Mouse (Mus musculus) midbrain, postnatal 0 days (tissue): ENCODE data around the gene Dda1. TPM values are rescaled to one million over a fixed set of nuclear protein-coding genes. Genes with fewer than 3 reads are reported as not detected.
"Not testable (repeated sequence)": the region's sequence is repeated elsewhere in the genome, so short reads cannot be mapped to it uniquely, and the experiment has no call there.

Experiments
- ATAC-seq: fragments of 200-750 bp; cut with Nextera tagmentation; 2 replicates; pipeline ENCODE4 v1.8.0; 2017; ENCODE audit warnings: moderate number of reproducible peaks, mild to moderate bottlenecking, moderate TSS enrichment, moderate library complexity; ENCODE audit not compliant: low FRiP score
- DNase-seq: peaks from one replicate; pipeline ENCODE4 v3.0.0-alpha.2; 2015; ENCODE audit warnings: low spot score
- H3K27ac ChIP-seq: fragments of 300-500 bp; sonication (generic); 2 replicates; pipeline ENCODE4 v1.5.1; 2014; ENCODE audit warnings: low read depth, mild to moderate bottlenecking, low read length, mixed read lengths
- H3K27me3 ChIP-seq: fragments of 300-500 bp; sonication (generic); 2 replicates; pipeline ENCODE4 v1.6.1; 2014; ENCODE audit warnings: low read length, control low read depth, mixed read lengths; ENCODE audit not compliant: insufficient read depth
- H3K36me3 ChIP-seq: fragments of 300-500 bp; sonication (generic); 2 replicates; pipeline ENCODE4 v1.6.1; 2014; ENCODE audit warnings: low read length, control low read depth, mixed read lengths; ENCODE audit not compliant: insufficient read depth
- H3K4me1 ChIP-seq: fragments of 300-500 bp; sonication (generic); 2 replicates; pipeline ENCODE4 v1.6.1; 2014; ENCODE audit warnings: mild to moderate bottlenecking, control low read depth, antibody characterized with exemption, low read length, mixed read lengths; ENCODE audit not compliant: insufficient read depth
- H3K4me2 ChIP-seq: fragments of 300-500 bp; sonication (generic); 2 replicates; pipeline ENCODE4 v1.6.1; 2014; ENCODE audit warnings: low read depth, mild to moderate bottlenecking, low read length, mixed read lengths; ENCODE audit not compliant: poor library complexity, severe bottlenecking
- H3K4me3 ChIP-seq: fragments of 300-500 bp; sonication (generic); 2 replicates; pipeline ENCODE4 v1.5.1; 2014; ENCODE audit warnings: low read depth, mild to moderate bottlenecking, low read length, moderate library complexity
- H3K9ac ChIP-seq: fragments of 300-500 bp; sonication (generic); replicated peaks from 2 replicates; pipeline ENCODE4 v1.6.1; 2014; ENCODE audit warnings: mild to moderate bottlenecking, low read length, moderate library complexity, mixed read lengths; ENCODE audit not compliant: poor library complexity, severe bottlenecking
- H3K9me3 ChIP-seq: fragments of 300-500 bp; sonication (generic); 2 replicates; pipeline ENCODE4 v1.6.1; 2016; ENCODE audit warnings: low read length, control low read depth
- CTCF ChIP-seq: IDR thresholded peaks from 2 replicates; pipeline ENCODE4 v1.5.1; 2016; ENCODE audit warnings: antibody characterized with exemption, mild to moderate bottlenecking
- WGBS: fragments of 180-500 bp; shearing (Covaris S2); extraction: QIAGEN DNeasy Blood & Tissue Kit; methylation state at CpG from one replicate; pipeline ENCODE4 v1.1.7; 2014; 5-methylcytosine and 5-hydroxymethylcytosine counted together
- polyA plus RNA-seq: library from polyadenylated mRNA; unstranded; fragments of >200 nt; fragmentation: Nextera tagmentation; extraction: Ambion mirVana; gene quantifications from 2 replicates; pipeline ENCODE4 v1.2.1, GENCODE M21; 2015
- total RNA-seq: library from RNA; depleted of rRNA; stranded (reverse); fragments of >200 nt; gene quantifications from 2 replicates; pipeline ENCODE4 v1.2.3, GENCODE M21; 2014; rRNA removed

Gene Dda1
- 187 and 211 TPM in 2 replicates for total RNA-seq
- 267 and 269 TPM in 2 replicates for polyA plus RNA-seq

DNA sequence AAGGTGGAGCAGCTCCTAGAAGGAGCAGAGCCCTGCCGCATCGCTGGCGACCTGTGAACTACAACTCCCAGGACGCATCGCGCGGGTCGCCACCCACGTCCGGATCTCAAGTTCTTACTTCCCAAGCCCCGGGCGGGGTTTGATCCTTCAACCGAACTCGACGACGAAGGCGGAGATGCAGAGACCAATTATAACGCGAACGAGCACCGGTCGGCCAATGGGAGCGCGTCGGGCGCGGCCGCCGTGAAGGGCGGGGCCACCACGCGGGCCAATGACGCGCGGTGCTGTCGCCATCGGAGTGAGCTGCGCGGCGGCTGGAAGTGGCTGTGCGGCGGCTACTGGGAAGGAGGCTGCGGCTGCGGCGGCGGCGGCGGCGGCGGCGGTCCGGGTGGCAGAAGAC lies at the start of gene Dda1:
Dda1 (plus strand) TSS at position 284 of the 400 bp plus-strand sequence.
- whole genome bisulfite sequencing: 2% methylated on average over 36 of the region's 52 CpGs
- TF ChIP-seq CTCF: no peak; the same call in 1 of the 2 replicates
- Histone ChIP-seq H3K36me3 (peaks cover 25% of the 10 kb centered on the region), H3K4me1 (no peaks in the 10 kb centered on the region; the same call in 1 of the 2 replicates), H3K9ac (peak within 1 kb of the TSS; percentile 70), H3K4me3 (peak within 1 kb of the TSS; percentile 65), H3K27ac (peak within 1 kb of the TSS; percentile 82), H3K4me2 (peak within 1 kb of the TSS; percentile 55), H3K27me3 (no peaks in the 10 kb centered on the region), H3K9me3 (no peaks in the 10 kb centered on the region)
- ATAC-seq (peak; percentile 91), DNase-seq (peak; percentile 100)

DNA sequence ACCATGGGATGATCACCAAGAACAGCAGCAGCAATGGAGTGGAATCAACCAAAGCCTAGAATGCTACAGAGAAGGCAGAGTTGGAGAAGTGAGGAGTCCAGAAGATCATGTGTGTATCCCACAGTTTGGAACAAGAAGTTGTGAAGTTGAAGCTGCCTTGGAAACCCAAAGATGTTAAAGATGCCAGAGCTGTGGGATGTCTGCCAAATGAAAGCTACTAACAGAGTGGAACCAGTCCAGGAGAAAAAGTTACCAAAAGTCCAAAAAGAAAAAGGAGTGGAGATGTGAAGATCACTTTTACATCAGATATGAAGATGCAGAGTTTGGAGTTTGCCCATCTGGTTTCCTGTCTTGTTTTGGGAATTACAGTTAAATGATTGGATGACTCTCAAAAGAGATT lies 46.9 kb upstream of the Dda1 start:
- Histone ChIP-seq H3K9ac (no peak overlapping the region), H3K9me3 (no peaks in the 10 kb centered on the region), H3K4me3 (no peak overlapping the region), H3K27me3 (no peaks in the 10 kb centered on the region), H3K4me2 (no peak overlapping the region), H3K27ac (no peak overlapping the region), H3K4me1 (no peaks in the 10 kb centered on the region), H3K36me3 (no peaks in the 10 kb centered on the region)
- ATAC-seq (no peak), DNase-seq (no peak)
- TF ChIP-seq CTCF: no peak

DNA sequence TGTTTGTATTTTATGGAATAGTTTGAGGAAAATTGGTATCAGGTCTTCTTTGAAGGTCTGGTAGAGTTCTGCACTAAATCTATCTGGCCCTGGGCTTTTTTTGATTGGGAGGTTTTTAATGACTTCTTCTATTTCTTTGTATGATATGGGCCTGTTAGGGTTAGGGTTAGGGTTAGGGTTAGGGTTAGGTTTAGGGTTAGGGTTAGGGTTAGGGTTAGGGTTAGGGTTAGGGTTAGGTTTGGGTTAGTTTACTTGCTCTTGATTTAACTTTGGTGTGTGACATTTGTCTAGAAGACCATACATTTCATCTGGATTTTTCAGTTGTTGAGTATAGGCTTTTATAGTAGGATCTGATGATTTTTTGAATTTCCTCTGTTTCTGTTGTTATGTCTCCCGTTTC lies 36.1 kb upstream of the Dda1 start:
- H3K9me3 ChIP-seq, H3K4me2 ChIP-seq, H3K27ac ChIP-seq, ATAC-seq, H3K4me1 ChIP-seq, H3K9ac ChIP-seq, H3K4me3 ChIP-seq, H3K27me3 ChIP-seq, DNase-seq, H3K36me3 ChIP-seq: not testable (repeated sequence)
- whole genome bisulfite sequencing: 90% methylated on average over 1 of the region's 1 CpGs

DNA sequence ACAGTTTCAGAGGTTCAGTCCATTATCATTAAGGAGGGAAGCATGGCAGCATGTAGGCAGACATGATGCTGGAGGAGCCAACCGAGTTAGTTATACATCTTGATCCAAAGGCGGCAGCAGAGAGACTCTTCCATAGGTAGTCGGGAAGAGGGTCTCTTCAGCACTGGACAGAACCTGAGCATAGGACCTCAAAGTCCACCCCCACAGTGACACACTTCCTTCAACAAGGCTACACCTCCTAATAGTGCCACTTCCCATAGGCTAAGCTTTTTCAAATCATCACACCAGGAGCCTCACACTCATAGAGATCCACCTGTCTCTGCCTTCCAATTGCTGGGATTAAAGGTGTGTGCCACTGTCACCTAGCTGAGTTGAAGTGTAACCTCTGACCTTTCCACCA lies 32.0 kb upstream of the Dda1 start:
- no peak overlapping the region for H3K27ac ChIP-seq
- TF ChIP-seq CTCF: no peak
- ATAC-seq (no peak), DNase-seq (no peak)
- no peaks in the 10 kb centered on the region for H3K9me3 ChIP-seq
- no peak overlapping the region for H3K4me2 ChIP-seq
- H3K36me3 ChIP-seq: no peaks in the 10 kb centered on the region
- 54% methylated on average over 3 of the region's 3 CpGs for whole genome bisulfite sequencing
- H3K27me3 ChIP-seq: no peaks in the 10 kb centered on the region
- no peak overlapping the region for H3K9ac ChIP-seq
- H3K4me3 ChIP-seq: no peak overlapping the region
- no peaks in the 10 kb centered on the region for H3K4me1 ChIP-seq

DNA sequence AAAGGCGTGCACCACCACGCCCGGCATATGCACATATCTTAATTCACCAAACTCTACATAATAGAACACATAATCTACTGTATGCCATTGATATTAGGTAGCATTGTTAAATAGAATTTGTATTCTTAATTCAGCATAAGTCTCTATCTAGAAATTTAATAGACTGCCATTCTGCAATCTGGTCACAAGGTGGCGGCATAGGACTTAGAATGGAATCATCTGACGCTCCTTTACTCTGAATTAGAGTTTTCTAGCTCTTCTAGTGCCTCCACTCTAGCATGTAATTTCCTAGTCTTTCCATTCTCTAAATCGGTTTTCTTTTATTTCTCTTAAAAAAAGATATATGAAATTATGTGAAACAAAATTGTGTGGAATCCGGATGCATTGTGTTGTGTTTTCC lies 27.6 kb upstream of the Dda1 start:
- Histone ChIP-seq H3K27ac (no peak overlapping the region), H3K36me3 (no peaks in the 10 kb centered on the region), H3K9ac (no peak overlapping the region), H3K4me1 (no peaks in the 10 kb centered on the region), H3K4me3 (no peak overlapping the region), H3K27me3 (no peaks in the 10 kb centered on the region), H3K9me3 (no peaks in the 10 kb centered on the region), H3K4me2 (no peak overlapping the region)
- peak; percentile 84 for DNase-seq
- under 1% methylated on average over 7 of the region's 7 CpGs for WGBS
- peak; percentile 89 for TF ChIP-seq CTCF
- ATAC-seq: 0 out of 2 replicates have a peak, but pooled peaks have one; percentile 23

DNA sequence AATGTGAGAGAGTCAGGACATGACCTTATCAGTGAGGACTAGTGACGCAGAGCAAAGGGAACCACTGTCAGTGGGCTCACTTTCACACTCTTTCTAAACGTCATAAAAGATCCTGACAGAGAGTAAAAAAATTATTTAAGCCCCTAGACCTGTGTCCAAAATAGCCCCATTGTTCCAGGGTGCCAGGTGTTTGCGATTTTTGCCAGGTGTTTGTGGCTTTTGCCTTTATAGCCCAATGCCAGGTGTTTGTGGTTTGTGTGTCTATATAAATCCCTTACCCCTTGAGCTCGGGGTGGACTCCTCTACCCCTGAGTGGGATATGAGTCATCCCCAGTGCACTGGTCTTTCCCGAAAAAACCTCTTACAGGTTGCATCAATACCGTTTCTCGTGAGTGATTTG lies 23.9 kb upstream of the Dda1 start:
- no peak for TF ChIP-seq CTCF
- no peak overlapping the region for H3K4me2 ChIP-seq
- H3K9ac ChIP-seq: no peak overlapping the region
- DNase-seq (no peak), ATAC-seq (no peak)
- H3K27ac ChIP-seq: no peak overlapping the region
- H3K9me3 ChIP-seq: no peaks in the 10 kb centered on the region
- WGBS: 85% methylated on average over 7 of the region's 7 CpGs
- H3K4me3 ChIP-seq: no peak overlapping the region
- H3K4me1 ChIP-seq: no peaks in the 10 kb centered on the region
- H3K27me3 ChIP-seq: no peaks in the 10 kb centered on the region
- H3K36me3 ChIP-seq: no peaks in the 10 kb centered on the region
